Mouse (Mus musculus): Measurements from ENCODE around the gene D13Ertd608e. TPM values are rescaled to one million over a fixed set of nuclear protein-coding genes. Genes with fewer than 3 reads are reported as not detected.
"Not testable (repeated sequence)": the region's sequence is repeated elsewhere in the genome, so short reads cannot be mapped to it uniquely, and the experiment has no call there.

D13Ertd608e gene
- total RNA-seq (2022), result not detected

GRCm38 (mm10) chr13:119835320-119836056, at the start of gene D13Ertd608e:
Gene D13Ertd608e (plus strand): TSS chr13:119836006.
- peak in 1 of 2 experiments; percentile 6 for DNase-seq (ENCODE audit: low spot score in 2 of 2)

DNA sequence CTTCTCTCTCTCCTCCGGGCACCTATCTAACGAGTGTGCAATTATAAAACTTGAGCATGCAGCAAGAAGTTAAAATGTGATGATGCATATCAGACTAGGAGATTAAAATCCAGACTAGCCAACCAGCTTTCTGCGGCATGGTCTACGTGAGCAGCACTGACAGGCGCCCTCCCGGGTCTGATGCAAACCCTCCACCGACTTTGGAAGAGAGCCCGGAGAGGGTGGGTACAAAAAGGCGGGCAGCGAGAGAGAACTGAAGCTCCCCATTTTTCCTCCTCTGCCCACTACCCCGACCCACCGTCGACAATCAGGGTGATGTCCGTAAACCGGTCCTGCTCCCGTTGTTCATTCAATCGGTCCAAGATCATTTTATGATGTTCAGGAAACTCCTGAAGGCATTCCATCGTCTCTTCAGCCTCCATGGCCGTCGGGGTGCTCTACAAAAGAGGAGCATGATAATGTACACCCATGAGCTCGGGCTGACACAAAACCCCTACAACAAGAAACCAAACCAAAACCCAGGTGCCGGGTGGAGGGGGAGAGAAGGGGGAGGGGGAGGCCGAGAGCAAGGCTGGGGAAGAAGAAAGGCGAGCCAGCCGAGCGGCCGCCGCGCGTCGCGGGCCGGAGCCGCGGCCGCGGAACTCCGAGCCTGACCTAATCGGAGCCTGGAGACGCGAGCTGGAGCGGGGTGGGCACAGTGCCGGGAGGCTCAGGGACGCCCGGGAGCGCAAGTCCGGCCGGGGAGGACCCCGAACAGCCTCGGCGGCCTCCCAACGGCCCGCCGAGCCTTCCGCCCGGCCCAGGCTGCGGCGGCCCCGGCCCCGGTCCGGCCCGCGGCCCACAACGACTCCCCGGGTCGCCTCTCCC, 45.7 kb upstream of the D13Ertd608e start:
- peak; percentile 43 to 57 for DNase-seq (ENCODE audit: low spot score in 2 of 2)

DNA sequence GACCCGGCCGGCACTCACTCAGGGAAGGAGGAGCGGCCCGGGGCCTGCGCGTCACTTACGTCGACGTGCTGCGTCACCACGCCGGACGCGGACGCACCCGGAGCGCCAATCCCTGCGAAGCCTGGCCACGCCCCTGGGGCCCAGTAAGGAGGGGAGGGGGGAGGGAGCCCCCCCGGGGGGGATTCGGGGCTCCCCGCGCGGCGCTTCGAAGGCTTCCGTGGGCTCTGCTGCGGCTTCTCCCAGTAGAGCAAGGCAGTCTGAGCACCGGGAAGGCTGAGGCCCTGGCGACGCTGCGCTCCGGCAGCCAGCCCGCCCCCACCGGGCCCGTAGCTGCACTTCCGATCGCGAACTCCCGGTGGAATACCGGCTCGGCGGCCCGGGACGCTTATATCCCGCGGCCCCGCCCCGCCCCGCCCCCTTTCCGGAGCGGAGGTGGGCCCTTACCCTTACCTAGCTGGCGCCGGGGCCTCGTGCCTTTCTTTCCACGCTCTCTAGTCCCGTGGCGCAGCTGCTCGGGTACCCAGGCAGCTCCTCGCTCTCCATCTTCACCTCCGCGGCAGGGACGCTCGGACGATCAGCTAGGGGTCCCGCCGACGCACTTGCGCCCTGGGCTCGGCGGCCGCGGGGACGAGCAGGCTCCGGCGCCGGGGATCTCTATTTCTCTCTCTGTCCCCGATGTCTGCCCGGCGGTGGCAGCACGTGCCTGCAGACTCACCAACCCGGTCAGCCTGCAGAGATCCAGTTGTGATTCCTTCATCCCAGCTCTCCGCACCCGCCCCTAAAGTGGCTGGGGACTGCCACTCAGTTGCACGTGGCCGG, 44.8 kb upstream of the D13Ertd608e start, which contains the start of gene Zfp131:
TSS of gene Zfp131 (minus strand) at position 129 of the 819 bp plus-strand sequence.
- DNase-seq (ENCODE audit: low spot score in 2 of 2), result peak; percentile 88 to 91

DNA sequence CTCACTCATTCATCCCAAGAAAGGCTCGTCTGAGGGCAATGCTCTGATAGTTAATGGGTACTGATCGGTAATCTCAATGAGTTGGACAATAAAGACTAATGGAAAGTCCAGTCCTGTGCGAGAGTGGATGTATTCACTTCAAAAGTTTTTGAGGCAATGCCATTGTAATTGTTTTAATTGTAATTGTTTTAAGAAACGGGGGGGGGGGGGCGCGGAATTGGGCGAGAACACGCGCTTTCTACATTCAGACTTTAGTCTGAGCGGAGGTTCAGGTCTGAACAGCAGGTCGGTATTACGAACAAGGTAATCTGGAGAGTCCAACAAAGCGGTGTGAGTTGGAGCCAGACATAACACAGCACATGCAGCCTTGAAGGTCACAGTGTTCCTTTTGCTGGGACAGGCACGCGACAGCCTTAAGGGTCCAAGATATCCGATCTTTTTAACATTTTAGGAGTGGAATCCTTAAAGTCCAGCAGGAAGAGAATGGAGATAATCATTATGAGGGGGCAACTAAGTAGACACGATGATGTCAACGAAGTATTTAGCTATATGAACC, 44.1 kb upstream of the D13Ertd608e start:
- DNase-seq (ENCODE audit: low spot score in 2 of 2), result no peak

GRCm38 (mm10) chr13:119792791-119793404, 42.9 kb upstream of the D13Ertd608e start:
- no peak for DNase-seq (ENCODE audit: low spot score in 2 of 2)

GRCm38 (mm10) chr13:119797656-119798055, 38.1 kb upstream of the D13Ertd608e start:
- DNase-seq (ENCODE audit: low spot score in 2 of 2), result no peak

DNA sequence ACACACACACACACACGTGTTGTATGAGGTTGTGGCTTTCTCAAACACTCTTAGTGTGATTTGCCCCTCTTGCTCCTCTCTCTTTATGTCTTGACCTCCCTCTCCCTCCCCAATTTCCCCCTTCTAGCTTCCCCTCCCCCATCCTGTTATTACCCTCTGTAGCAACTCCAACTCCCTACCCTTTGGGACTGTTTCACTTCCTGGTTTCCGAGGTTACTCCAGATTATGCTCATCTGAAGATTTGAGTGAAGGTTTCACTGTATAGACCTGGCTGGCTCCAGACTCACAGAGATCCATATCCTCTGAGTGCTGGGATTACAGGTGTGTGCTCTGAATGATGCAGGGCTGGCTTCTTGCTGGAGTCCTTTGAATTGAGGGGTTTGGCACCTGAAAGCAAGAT, 26.9 kb upstream of the D13Ertd608e start:
- DNase-seq (ENCODE audit: low spot score in 2 of 2), result no peak

GRCm38 (mm10) chr13:119810031-119810430, 25.8 kb upstream of the D13Ertd608e start:
- DNase-seq (ENCODE audit: low spot score in 2 of 2), result no peak

- no peak for DNase-seq (ENCODE audit: low spot score in 2 of 2)
Observed at GRCm38 (mm10) chr13:119816798-119817197, 19.0 kb upstream of the D13Ertd608e start.

- DNase-seq (ENCODE audit: low spot score in 2 of 2), result no peak
Observed at GRCm38 (mm10) chr13:119817579-119818206, 18.1 kb upstream of the D13Ertd608e start.

- DNase-seq (ENCODE audit: low spot score in 2 of 2), result not testable (repeated sequence)
Observed at GRCm38 (mm10) chr13:119830116-119830515, 5.7 kb upstream of the D13Ertd608e start, which contains the start of gene AF067063. Gene AF067063 (minus strand): TSS chr13:119830216.

DNA sequence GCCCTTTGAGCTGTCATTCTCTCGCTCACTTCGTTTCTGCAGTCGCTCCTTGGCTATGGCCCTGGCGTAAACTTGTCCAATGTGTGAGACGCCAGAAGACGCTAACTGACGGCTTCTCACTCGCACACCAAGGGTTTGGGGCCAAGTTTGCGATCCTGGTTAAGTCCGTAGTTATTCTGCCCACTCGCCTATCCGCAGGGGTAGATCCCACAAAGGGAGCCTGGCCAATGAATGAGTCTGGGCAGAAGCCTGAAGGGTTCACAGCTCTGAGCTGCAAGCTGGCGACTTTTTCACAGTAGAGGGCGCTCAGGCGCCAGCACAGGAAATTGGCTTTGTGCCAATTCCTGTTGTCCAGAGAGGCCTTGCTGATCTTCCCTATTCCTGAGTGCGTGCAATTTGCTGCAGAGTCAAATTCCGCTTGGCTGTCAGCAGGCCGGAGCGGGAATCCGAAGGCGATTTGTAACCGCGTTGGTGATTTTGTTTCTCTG, 562 bp downstream of the D13Ertd608e start:
- peak in 1 of 2 experiments; percentile 4 for DNase-seq (ENCODE audit: low spot score in 2 of 2)

DNA sequence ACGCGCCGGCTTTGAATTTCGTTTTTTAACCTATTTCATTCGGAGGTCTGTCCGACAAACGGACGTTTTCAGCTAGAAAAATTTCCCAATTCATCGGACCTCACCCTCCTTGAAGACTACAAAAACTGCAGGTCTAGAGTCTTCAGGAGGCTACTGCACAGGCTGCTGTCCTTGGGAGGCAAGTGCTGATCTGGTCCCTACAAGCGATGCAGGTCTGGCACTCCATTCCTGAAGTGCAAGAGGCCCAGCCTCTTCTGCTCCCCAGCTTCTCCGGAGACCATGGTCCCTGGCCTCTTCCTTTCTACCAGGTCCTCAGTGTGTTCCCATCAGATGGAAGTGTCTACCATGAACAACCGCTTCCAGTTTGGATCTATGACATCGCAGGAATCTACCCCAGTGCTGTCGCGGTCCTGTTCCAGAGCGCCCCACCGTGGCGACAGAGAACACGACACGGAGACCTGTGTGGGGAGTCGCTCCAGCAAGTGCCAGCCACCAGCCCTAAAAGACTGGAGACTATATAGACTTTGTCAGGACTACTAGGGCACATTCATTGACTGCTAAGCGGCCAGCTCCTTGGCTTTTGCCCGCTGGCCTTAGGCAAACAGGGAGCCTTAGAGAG, 2.0 kb downstream of the D13Ertd608e start:
- DNase-seq (ENCODE audit: low spot score in 2 of 2), result peak in 1 of 2 experiments; percentile 18

- peak in 1 of 2 experiments; percentile 3 for DNase-seq (ENCODE audit: low spot score in 2 of 2)
Observed at GRCm38 (mm10) chr13:119839982-119840381, 4.2 kb downstream of the D13Ertd608e start.

DNA sequence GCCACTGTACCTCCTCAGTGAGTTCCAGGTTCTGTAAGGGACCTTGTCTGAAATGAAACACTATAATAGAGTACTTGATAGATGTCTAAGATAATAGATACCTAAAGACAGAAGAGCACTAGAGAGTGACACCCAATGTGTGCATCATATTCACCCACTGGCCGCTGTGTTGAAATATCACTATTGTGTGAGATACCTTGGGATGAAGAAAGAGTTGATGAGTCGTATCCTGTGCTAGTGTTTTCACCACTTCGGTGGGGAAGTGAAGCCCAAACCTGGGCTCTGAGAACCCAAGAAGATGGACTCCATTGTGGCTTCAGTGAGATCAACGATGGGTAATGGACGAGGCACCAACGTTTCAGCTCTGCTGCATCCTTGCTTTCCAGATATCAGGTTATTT, 26.6 kb downstream of the D13Ertd608e start:
- DNase-seq (ENCODE audit: low spot score in 2 of 2), result not testable (repeated sequence)

DNA sequence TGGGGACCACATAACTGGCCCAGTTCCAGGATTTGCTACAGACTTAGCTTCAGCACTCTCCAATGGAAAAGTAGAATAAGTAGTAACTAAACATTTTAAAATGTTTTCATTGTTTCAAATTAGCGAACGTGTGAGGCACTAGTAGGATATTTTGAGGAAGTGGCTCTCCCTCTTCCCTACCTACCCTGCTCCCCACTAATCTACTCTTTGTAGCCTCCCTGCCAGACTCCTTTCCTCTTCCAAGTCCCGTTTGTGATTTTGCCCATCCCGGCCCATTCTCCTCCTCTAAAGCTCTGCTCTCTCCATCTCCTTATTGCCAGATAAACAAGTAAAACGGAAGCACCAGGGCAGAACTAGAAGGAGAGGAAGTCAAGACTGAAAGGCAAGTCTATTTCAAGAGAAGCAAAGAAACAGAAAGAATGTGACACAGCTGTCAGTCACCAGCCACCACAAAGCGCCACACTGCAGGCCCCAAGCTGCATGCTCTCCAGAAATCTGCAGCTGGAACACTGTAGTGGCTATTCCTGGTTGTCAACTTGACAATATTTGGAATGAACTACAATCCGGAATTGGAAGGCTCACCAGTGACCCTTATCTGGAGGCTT, 28.7 kb downstream of the D13Ertd608e start:
- not testable (repeated sequence) for DNase-seq (ENCODE audit: low spot score in 2 of 2)

DNA sequence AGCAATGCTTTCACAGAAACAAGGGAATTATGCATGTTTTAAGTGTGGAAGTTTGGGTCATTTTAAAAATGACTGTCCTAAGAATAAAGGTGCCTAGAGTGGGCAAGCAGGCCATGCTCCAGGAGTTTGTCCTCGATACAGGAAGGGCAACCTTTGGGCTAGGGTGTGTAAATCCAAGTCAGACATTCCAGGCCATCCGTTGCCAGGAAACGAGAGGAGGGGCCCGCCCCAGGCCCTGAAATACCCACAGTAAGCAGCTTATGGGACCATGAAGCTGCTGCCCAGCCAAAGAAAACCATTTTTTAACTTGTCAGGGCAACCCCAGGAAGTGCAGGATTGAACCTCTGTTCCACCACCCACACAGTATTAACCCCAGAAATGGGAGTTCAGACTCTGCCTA, 51.1 kb downstream of the D13Ertd608e start:
- DNase-seq (ENCODE audit: low spot score in 2 of 2), result not testable (repeated sequence)

DNA sequence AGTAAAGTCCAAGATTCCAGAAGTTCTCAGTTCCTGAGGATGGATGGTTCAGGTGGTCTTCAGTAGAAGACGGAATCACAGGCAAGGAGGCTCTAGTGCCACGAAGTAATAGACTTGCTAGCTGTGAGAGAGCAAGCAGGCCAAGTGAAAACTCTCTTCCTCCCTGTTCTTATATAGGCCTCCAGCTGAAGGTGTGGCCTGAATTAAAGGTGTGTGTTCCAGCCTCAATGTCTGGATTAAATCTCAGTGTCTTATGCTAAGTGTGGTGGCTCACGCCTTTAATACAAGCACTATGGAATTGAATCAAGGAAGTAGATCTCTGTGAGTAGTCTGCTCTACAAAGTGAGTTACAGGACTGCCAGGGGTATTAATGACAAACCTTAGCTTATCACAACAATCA, 58.9 kb downstream of the D13Ertd608e start, which contains the start of gene Tcstv1:
TSS of gene Tcstv1 (minus strand) at position 101 of the 400 bp plus-strand sequence.
- DNase-seq (ENCODE audit: low spot score in 2 of 2), result not testable (repeated sequence)
